In genomic region chr17:31670163-31670562, GRCm38 (mm10) we compare ENCODE assay signal across 17 mouse cellular contexts. TPM values are rescaled to one million over a fixed set of nuclear protein-coding genes. Genes with fewer than 3 reads are reported as not detected.
DNase-seq lines count a peak whose midpoint lies in the region; ATAC-seq and TF ChIP-seq lines count a peak whose summit lies in the region.
"Had no signal": no experiment of that assay in that cellular context is flagged by ENCODE, and none has a peak within 500 bp of the region (broad histone marks: within the 10 kb centered on the region; RNA-seq: fewer than 3 reads in every experiment).

No protein-coding gene starts in this region.

- DNase-seq in forebrain, embryonic 10.5 days (ENCODE audit: extremely low spot score, low spot score) = peak; percentile 34
- DNase-seq in 3134 (ENCODE audit: extremely low read depth, insufficient read length, low spot score) = peak; percentile 82
- peak; percentile 61 for DNase-seq in embryonic facial prominence, embryonic 10.5 days (ENCODE audit: low spot score)
- peak; percentile 53 for DNase-seq in mesoderm, embryonic 11.5 days (ENCODE audit: low read depth, low spot score)
- no peak for DNase-seq in c-Kit-positive CD71-positive TER-119-positive erythroid progenitor cells, embryonic 14.5 days (ENCODE audit: low spot score)
- DNase-seq in left cerebral cortex, adult 18-20 months (ENCODE audit: low spot score in 2 of 2) = no peak
- DNase-seq in thymus, adult 2 months = no peak
- DNase-seq: cerebellum, adult 18-20 months; liver, postnatal 0 days had no signal

- ATAC-seq in forebrain, embryonic 13.5 days = no peak
- ATAC-seq: liver, postnatal 0 days had no signal

- no peaks in the 10 kb centered on the region for H3K27me3 ChIP-seq in forebrain, embryonic 10.5 days (ENCODE audit: poor library complexity, severe bottlenecking)
- no peaks in the 10 kb centered on the region for H3K27me3 ChIP-seq in forebrain, embryonic 13.5 days
- no peaks in the 10 kb centered on the region for H3K27me3 ChIP-seq in embryonic facial prominence, embryonic 10.5 days (replicated peaks; ENCODE audit: low read depth, poor library complexity, severe bottlenecking)
- H3K27me3 ChIP-seq in thymus, adult 2 months (ENCODE audit: control insufficient read depth, insufficient read depth, low read length) = no peaks in the 10 kb centered on the region
- H3K27me3 ChIP-seq: hindbrain, embryonic 15.5 days had no signal

- TF ChIP-seq POLR2A in thymus, adult 2 months (IDR thresholded peaks at IDR 0.05; ENCODE audit: control insufficient read depth, extremely low read depth, insufficient read depth, low read length, poor library complexity) = no peak

- 0 out of 2 replicates have a peak overlapping the region, but pooled peaks have one; percentile 5 for H3K4me3 ChIP-seq in forebrain, embryonic 10.5 days
- H3K4me3 ChIP-seq in forebrain, embryonic 13.5 days = no peak overlapping the region
- no peak overlapping the region for H3K4me3 ChIP-seq in embryonic facial prominence, embryonic 10.5 days
- H3K4me3 ChIP-seq in thymus, adult 2 months (ENCODE audit: control insufficient read depth, insufficient read depth, low read length) = no peak overlapping the region
- H3K4me3 ChIP-seq: hindbrain, embryonic 15.5 days; layer of hippocampus, adult 2 months; myocyte had no signal

- no peak overlapping the region for H3K4me2 ChIP-seq in forebrain, embryonic 13.5 days
- H3K4me2 ChIP-seq: heart, embryonic 11.5 days; hindbrain, embryonic 15.5 days had no signal

- H3K27ac ChIP-seq in forebrain, embryonic 10.5 days = peak overlapping the region; percentile 71
- no peak overlapping the region for H3K27ac ChIP-seq in forebrain, embryonic 13.5 days
- peak overlapping the region; percentile 31 for H3K27ac ChIP-seq in embryonic facial prominence, embryonic 10.5 days (replicated peaks)
- no peak overlapping the region for H3K27ac ChIP-seq in thymus, adult 2 months (ENCODE audit: control insufficient read depth, insufficient read depth, low read length)
- H3K27ac ChIP-seq: hindbrain, embryonic 15.5 days; layer of hippocampus, adult 2 months; macrophage had no signal

- H3K4me1 ChIP-seq in forebrain, embryonic 10.5 days = peaks cover 27% of the 10 kb centered on the region
- H3K4me1 ChIP-seq in forebrain, embryonic 13.5 days = no peaks in the 10 kb centered on the region
- peaks cover 17% of the 10 kb centered on the region for H3K4me1 ChIP-seq in embryonic facial prominence, embryonic 10.5 days
- 0 out of 2 replicates have a peak, but pooled peaks cover 2% of the 10 kb centered on the region for H3K4me1 ChIP-seq in thymus, adult 2 months (replicated peaks; ENCODE audit: control insufficient read depth, insufficient read depth, low read length)

- H3K9me3 ChIP-seq in forebrain, embryonic 10.5 days = no peaks in the 10 kb centered on the region
- H3K9me3 ChIP-seq in forebrain, embryonic 13.5 days (replicated peaks) = no peaks in the 10 kb centered on the region
- H3K9me3 ChIP-seq in embryonic facial prominence, embryonic 10.5 days = no peaks in the 10 kb centered on the region
- H3K9me3 ChIP-seq: hindbrain, embryonic 15.5 days had no signal

- 6% methylated on average over 11 of the region's 11 CpGs for WGBS in forebrain, embryonic 10.5 days
- 17% methylated on average over 11 of the region's 11 CpGs for WGBS in forebrain, embryonic 13.5 days
- 7% methylated on average over 11 of the region's 11 CpGs for WGBS in embryonic facial prominence, embryonic 10.5 days
- 86% methylated on average over 11 of the region's 11 CpGs for WGBS in thymus, adult 2 months

- H3K9ac ChIP-seq in forebrain, embryonic 13.5 days = no peak overlapping the region
- H3K9ac ChIP-seq: hindbrain, embryonic 15.5 days; liver, postnatal 0 days had no signal

- no peak for TF ChIP-seq CTCF in thymus, adult 2 months (IDR thresholded peaks at IDR 0.05; ENCODE audit: borderline replicate concordance, control insufficient read depth, extremely low read depth, insufficient read depth, low read length, poor library complexity)

- no peaks in the 10 kb centered on the region for H3K36me3 ChIP-seq in forebrain, embryonic 10.5 days (replicated peaks)
- no peaks in the 10 kb centered on the region for H3K36me3 ChIP-seq in forebrain, embryonic 13.5 days (ENCODE audit: poor library complexity, severe bottlenecking)
- no peaks in the 10 kb centered on the region for H3K36me3 ChIP-seq in embryonic facial prominence, embryonic 10.5 days (replicated peaks)
- H3K36me3 ChIP-seq in thymus, adult 2 months (ENCODE audit: control insufficient read depth, insufficient read depth, low read length) = no peaks in the 10 kb centered on the region
- H3K36me3 ChIP-seq: hindbrain, embryonic 15.5 days had no signal

RNA-seq across cellular contexts. Expression of gene Cryaa, which starts 7.4 kb away (rescaled TPM):
- 0.16 TPM in 1 of 2 replicates, not detected in the other for polyA plus RNA-seq in forebrain, embryonic 10.5 days (2016; fragmentation: Nextera tagmentation; extraction: Ambion mirVana)
- polyA plus RNA-seq in forebrain, embryonic 13.5 days (2015; fragmentation: Nextera tagmentation; extraction: Ambion mirVana) = not detected in 2 replicates
- 0.77 TPM in 1 of 2 replicates, not detected in the other for polyA plus RNA-seq in embryonic facial prominence, embryonic 10.5 days (2016; fragmentation: Nextera tagmentation; extraction: Ambion mirVana)
- total RNA-seq in left cerebral cortex, adult 18-20 months (2021) = under 1 TPM in 1 of 2 experiments, not detected in 1; 0.30 TPM
- 2.2 and 4.9 TPM in 2 replicates for polyA plus RNA-seq in thymus, adult 2 months (2012; rRNA removed)
- total RNA-seq: MEL had no signal
- polyA plus RNA-seq: heart, embryonic 11.5 days; kidney, embryonic 14.5 days; liver, postnatal 0 days; macrophage; myocyte had no signal

RNA-seq across cellular contexts. Expression of gene U2af1, which starts 11.5 kb away (rescaled TPM):
- 529 and 553 TPM in 2 replicates for polyA plus RNA-seq in forebrain, embryonic 10.5 days (2016; fragmentation: Nextera tagmentation; extraction: Ambion mirVana)
- polyA plus RNA-seq in forebrain, embryonic 13.5 days (2015; fragmentation: Nextera tagmentation; extraction: Ambion mirVana) = 349 and 357 TPM in 2 replicates
- polyA plus RNA-seq in embryonic facial prominence, embryonic 10.5 days (2016; fragmentation: Nextera tagmentation; extraction: Ambion mirVana) = 464 and 498 TPM in 2 replicates
- total RNA-seq in left cerebral cortex, adult 18-20 months (2021) = 100 to 1,000 TPM; 118 to 119 TPM
- 102 and 114 TPM in 2 replicates for polyA plus RNA-seq in thymus, adult 2 months (2012; rRNA removed)

RNA-seq across cellular contexts. Expression of gene Cbs, which starts 33.1 kb away (rescaled TPM):
- polyA plus RNA-seq in forebrain, embryonic 10.5 days (2016; fragmentation: Nextera tagmentation; extraction: Ambion mirVana) = 2.1 and 2.3 TPM in 2 replicates
- 4.4 and 5.3 TPM in 2 replicates for polyA plus RNA-seq in forebrain, embryonic 13.5 days (2015; fragmentation: Nextera tagmentation; extraction: Ambion mirVana)
- polyA plus RNA-seq in embryonic facial prominence, embryonic 10.5 days (2016; fragmentation: Nextera tagmentation; extraction: Ambion mirVana) = 2.5 and 2.8 TPM in 2 replicates
- 10 to 100 TPM; 36.4 to 37.2 TPM for total RNA-seq in left cerebral cortex, adult 18-20 months (2021)
- 1.4 and 1.6 TPM in 2 replicates for polyA plus RNA-seq in thymus, adult 2 months (2012; rRNA removed)
- polyA plus RNA-seq: macrophage had no signal

Comparison
In these comparisons a context has a peak if more than half of its experiments do, and no peak if none do; other contexts are left out.
1. H3K27ac ChIP-seq: peak in forebrain, embryonic 10.5 days (single experiment) and embryonic facial prominence, embryonic 10.5 days (single experiment); none in forebrain, embryonic 13.5 days (single experiment) and thymus, adult 2 months (single experiment).
2. DNase-seq: peak in forebrain, embryonic 10.5 days (single experiment), 3134 (single experiment), embryonic facial prominence, embryonic 10.5 days (single experiment) and mesoderm, embryonic 11.5 days (single experiment); none in c-Kit-positive CD71-positive TER-119-positive erythroid progenitor cells, embryonic 14.5 days (single experiment), left cerebral cortex, adult 18-20 months (0 of 2) and thymus, adult 2 months (single experiment).